Mouse (Mus musculus): ENCODE data around the gene Vps54.

DNA sequence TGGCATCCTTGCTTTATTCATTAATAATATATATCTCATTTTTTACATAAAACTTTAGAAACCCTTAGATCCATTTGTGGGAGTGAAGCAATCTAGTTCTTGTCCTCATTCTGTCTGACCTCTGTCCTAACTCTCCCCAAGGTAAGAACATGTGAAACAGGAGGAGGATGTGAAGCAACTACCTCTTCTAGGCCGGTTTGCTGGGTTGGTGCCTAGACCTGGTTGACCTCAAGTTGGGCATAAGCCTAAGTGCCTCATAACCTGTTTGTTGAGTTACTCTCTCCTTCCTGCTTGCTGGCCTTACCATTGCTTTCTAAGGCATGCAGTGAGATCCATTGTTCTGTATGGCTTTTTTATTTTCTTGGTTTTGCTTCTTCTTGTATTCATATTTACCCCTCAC lies 11.3 kb downstream of the Vps54 start:
- TF ChIP-seq POLR2A (IDR thresholded peaks at IDR 0.05; ENCODE audit: low read depth, low read length) (no peak), CTCF (conservative IDR thresholded peaks at IDR 0.05 in 1 of 2, IDR thresholded peaks at IDR 0.05 in 1 of 2; ENCODE audit: low read depth in 2 of 2, low read length in 2 of 2) (no peak), USF1 (IDR thresholded peaks at IDR 0.05; ENCODE audit: low read depth, low read length) (no peak), MAFK (IDR thresholded peaks at IDR 0.05; ENCODE audit: insufficient replicate concordance, low read length) (no peak), EP300 (IDR thresholded peaks at IDR 0.05; ENCODE audit: low read length) (no peak), ZC3H11A (IDR thresholded peaks at IDR 0.05; ENCODE audit: low read depth, low read length) (no peak)
